Mouse (Mus musculus) hindbrain, postnatal 0 days (tissue): Measurements from ENCODE around the gene Arhgef10l. TPM values are rescaled to one million over a fixed set of nuclear protein-coding genes. Genes with fewer than 3 reads are reported as not detected.

Source experiments
- ATAC-seq: fragments of 200-750 bp; cut with Nextera tagmentation; 2 replicates; pipeline ENCODE4 v1.8.0; 2017; ENCODE audit warnings: mild to moderate bottlenecking, moderate TSS enrichment, moderate library complexity
- DNase-seq: peaks from one replicate; pipeline ENCODE4 v3.0.0-alpha.2; 2015; ENCODE audit warnings: low spot score
- H3K27ac ChIP-seq: fragments of 300-500 bp; sonication (generic); 2 replicates; pipeline ENCODE4 v1.5.1; 2014; ENCODE audit warnings: mild to moderate bottlenecking
- H3K27me3 ChIP-seq: fragments of 300-500 bp; sonication (generic); 2 replicates; pipeline ENCODE4 v1.6.1; 2014; ENCODE audit warnings: low read length, mixed read lengths; ENCODE audit not compliant: insufficient read depth
- H3K36me3 ChIP-seq: fragments of 300-500 bp; sonication (generic); 2 replicates; pipeline ENCODE4 v1.6.1; 2014; ENCODE audit warnings: low read length, mixed read lengths; ENCODE audit not compliant: insufficient read depth
- H3K4me1 ChIP-seq: fragments of 300-500 bp; sonication (generic); 2 replicates; pipeline ENCODE4 v1.6.1; 2014; ENCODE audit warnings: antibody characterized with exemption, low read length, mixed read lengths; ENCODE audit not compliant: insufficient read depth
- H3K4me2 ChIP-seq: fragments of 300-500 bp; sonication (generic); 2 replicates; pipeline ENCODE4 v1.6.1; 2014; ENCODE audit warnings: low read depth, mild to moderate bottlenecking, low read length, moderate library complexity, mixed read lengths
- H3K4me3 ChIP-seq: fragments of 300-500 bp; sonication (generic); 2 replicates; pipeline ENCODE4 v1.5.1; 2014; ENCODE audit warnings: low read length
- H3K9ac ChIP-seq: fragments of 300-500 bp; sonication (generic); replicated peaks from 2 replicates; pipeline ENCODE4 v1.6.1; 2014; ENCODE audit warnings: mild to moderate bottlenecking, low read length, moderate library complexity, mixed read lengths
- H3K9me3 ChIP-seq: fragments of 300-500 bp; sonication (generic); 2 replicates; pipeline ENCODE4 v1.6.1; 2016; ENCODE audit warnings: low read length, mixed read lengths
- CTCF ChIP-seq: IDR thresholded peaks from 2 replicates; pipeline ENCODE4 v1.5.1; 2016; ENCODE audit warnings: antibody characterized with exemption, control low read depth, low read depth
- WGBS: fragments of 180-500 bp; shearing (Covaris S2); extraction: QIAGEN DNeasy Blood & Tissue Kit; methylation state at CpG from one replicate; pipeline ENCODE4 v1.1.7; 2014; 5-methylcytosine and 5-hydroxymethylcytosine counted together
- polyA plus RNA-seq: library from polyadenylated mRNA; unstranded; fragments of >200 nt; fragmentation: Nextera tagmentation; extraction: Ambion mirVana; gene quantifications from 2 replicates; pipeline ENCODE4 v1.2.1, GENCODE M21; 2015
- total RNA-seq: library from RNA; depleted of rRNA; stranded (reverse); fragments of >200 nt; gene quantifications from 2 replicates; pipeline ENCODE4 v1.2.3, GENCODE M21; 2014

Arhgef10l gene
- total and polyA plus RNA-seq, 2 experiments from 2014 or later: 22.5 to 79.2 TPM

DNA sequence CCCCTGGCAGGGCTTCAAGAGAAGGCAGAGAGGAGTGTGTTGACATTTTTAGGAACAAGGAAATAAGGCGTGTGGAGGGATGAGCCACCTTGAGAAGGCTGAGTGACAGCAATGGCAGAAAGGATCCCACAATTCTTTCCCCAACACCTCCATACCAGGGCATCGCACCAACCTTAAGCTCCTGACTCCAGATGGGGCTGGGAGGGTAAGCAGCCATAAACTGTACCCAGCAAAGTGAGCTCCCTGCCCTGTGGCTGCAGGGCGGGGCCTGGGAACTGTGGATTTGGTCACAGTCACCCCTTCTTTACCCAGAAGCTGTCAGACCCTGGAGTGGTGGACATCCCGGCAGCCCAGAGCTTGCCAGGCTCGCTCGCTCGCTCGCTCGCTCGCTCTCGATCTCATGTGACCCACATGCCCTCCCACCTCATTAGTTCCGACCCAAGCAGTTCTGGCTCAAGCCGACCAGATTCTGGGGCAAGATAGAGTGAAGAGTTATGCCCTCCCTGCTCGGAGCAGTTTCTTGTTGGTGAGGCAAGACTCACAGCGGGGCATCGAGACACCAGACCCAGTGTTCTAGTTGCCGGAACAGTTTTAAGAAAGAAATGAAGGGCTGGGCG is 4.3 kb downstream of the Arhgef10l start:
- Histone ChIP-seq H3K4me2 (no peak overlapping the region), H3K4me1 (0 out of 2 replicates have a peak, but pooled peaks cover 6% of the 10 kb centered on the region), H3K4me3 (no peak overlapping the region), H3K27me3 (no peaks in the 10 kb centered on the region), H3K9ac (no peak overlapping the region), H3K27ac (no peak overlapping the region), H3K9me3 (no peaks in the 10 kb centered on the region), H3K36me3 (no peaks in the 10 kb centered on the region)
- 71% methylated on average over 18 of the region's 18 CpGs for WGBS
- ATAC-seq: no peak
- no peak for TF ChIP-seq CTCF
- DNase-seq: no peak

DNA sequence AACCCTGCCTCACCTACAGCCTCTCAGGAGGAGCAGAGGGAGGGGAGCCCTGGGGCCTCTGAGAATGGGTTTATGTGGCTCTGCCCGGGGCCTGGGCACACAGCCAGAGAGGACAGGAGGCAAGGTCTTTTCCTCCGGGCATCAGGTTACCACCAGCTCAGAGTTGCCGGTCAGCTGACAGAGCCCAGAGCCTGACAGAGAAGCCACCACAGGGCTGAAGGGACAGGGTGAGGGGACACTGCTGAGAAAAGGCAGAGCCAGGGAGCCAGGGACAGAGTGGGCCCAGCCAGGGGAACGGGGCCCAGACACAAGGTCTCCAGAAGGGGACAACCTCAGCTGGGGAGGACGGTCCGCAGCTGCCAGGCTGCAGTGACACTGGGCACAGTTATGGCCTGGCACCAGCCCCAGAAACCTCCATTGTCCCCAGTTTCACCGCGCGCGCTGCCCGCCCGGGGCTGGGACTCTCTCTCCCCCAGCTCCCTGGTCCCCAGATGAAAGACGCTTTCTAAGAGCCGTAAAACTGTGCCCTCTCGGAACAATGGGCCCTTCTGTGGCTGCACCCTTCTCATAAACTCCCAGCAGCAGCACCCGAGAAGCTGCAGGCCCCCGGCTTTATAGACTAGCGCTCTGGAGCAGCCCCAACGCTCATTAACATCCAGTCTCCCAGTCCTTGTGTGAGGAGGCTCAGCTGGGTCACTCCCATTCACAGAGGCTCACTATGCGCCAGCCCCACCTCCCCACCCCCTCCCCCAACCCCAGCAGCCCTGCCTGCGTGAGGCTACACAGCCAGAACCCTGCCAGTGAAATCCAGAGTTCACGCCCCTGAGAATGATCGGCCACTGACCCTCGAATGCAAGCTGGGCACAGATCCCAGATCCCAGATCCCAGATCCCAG is 7.9 kb downstream of the Arhgef10l start:
- Histone ChIP-seq H3K27me3 (no peaks in the 10 kb centered on the region), H3K9me3 (no peaks in the 10 kb centered on the region), H3K4me1 (0 out of 2 replicates have a peak, but pooled peaks cover 6% of the 10 kb centered on the region), H3K4me2 (peak overlapping the region; percentile 1; the same call in 1 of the 2 replicates), H3K36me3 (no peaks in the 10 kb centered on the region), H3K27ac (peak overlapping the region; percentile 75), H3K9ac (no peak overlapping the region), H3K4me3 (no peak overlapping the region)
- WGBS: 10% methylated on average over 24 of the region's 24 CpGs
- no peak for TF ChIP-seq CTCF
- ATAC-seq: peak; percentile 95
- DNase-seq: peak; percentile 90

DNA sequence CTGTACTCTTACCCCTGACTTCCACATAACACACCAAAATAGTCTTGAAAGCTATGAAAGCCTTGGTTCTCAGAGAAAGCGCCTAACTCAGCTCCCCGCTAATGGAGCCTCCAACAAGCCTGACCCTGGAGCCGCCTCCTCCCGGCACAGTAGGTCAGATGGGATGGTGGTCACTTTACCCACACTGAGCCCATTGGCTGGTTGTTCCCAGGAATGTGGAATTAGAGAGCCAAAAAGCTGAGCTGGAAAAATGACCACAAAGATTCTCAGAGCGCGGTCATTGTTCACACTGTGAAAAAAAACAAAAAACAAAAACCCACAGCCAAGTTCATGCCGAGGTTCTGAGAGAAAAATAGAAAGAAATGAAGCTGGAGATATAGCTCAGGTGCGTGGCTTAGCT is 9.3 kb downstream of the Arhgef10l start:
- Histone ChIP-seq H3K4me2 (no peak overlapping the region), H3K4me1 (0 out of 2 replicates have a peak, but pooled peaks cover 6% of the 10 kb centered on the region), H3K4me3 (no peak overlapping the region), H3K9me3 (no peaks in the 10 kb centered on the region), H3K27me3 (no peaks in the 10 kb centered on the region), H3K27ac (no peak overlapping the region), H3K36me3 (no peaks in the 10 kb centered on the region), H3K9ac (no peak overlapping the region)
- no peak for TF ChIP-seq CTCF
- DNase-seq: no peak
- 58% methylated on average over 8 of the region's 8 CpGs for WGBS
- ATAC-seq: no peak

DNA sequence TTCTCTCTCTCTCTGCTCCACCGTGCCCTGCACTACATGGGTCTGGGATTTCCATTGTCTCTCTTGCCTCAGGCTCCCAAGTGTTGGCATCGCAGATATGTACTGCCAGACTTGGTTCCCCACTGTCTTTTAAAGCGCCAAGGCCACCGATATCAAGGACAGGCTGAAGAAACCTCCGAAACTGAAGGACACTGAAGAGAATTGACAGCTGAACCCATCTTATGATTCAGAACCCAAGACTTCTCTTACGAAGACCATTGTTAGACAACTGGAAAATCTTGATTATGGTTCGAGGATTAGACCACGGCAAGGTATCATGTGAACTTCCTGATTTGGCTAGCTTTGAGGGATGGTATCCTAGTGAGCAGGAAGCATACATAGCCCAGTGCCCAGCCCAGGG is 11.0 kb downstream of the Arhgef10l start:
- DNase-seq (no peak), ATAC-seq (no peak)
- H3K4me2 ChIP-seq: no peak overlapping the region
- no peak overlapping the region for H3K9ac ChIP-seq
- TF ChIP-seq CTCF: no peak
- no peaks in the 10 kb centered on the region for H3K27me3 ChIP-seq
- no peaks in the 10 kb centered on the region for H3K36me3 ChIP-seq
- no peaks in the 10 kb centered on the region for H3K9me3 ChIP-seq
- H3K4me3 ChIP-seq: no peak overlapping the region
- 56% methylated on average over 8 of the region's 8 CpGs for WGBS
- no peak overlapping the region for H3K27ac ChIP-seq
- H3K4me1 ChIP-seq: 0 out of 2 replicates have a peak, but pooled peaks cover 6% of the 10 kb centered on the region

DNA sequence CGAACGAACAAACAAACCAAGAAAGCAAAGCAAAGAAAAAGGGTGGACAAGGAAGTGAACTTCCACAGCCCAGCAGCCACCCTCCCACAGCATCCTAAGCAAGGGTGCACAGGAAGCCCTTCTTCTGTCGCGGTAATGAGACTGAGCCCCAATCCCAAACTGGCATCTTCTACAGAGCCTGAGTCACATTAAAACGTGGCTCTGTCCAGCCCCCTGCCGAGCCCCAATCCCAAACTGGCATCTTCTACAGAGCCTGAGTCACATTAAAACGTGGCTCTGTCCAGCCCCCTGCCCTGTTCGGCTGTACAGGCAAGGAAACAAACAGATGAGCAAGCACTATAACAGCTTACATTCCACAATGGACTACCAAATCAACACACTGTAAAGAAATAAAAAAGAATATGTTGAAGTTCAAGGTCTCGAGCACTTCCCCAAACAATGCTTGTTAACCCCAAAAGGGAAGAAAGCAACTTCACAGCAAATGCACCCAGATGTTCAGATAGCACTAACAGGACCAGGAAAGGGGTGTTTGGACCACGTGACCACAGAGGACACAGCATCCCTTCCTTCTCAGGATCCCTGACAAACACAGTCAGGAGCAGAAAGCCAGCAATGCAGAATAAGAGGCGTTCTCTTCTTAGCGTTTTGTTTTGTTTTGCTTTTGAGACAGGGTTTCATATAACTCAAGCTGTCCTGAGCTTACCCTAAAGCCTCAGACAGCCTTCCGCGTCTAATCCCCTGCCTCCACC is 11.8 kb downstream of the Arhgef10l start:
- Histone ChIP-seq H3K27me3 (no peaks in the 10 kb centered on the region), H3K4me1 (peaks cover 14% of the 10 kb centered on the region; the same call in 1 of the 2 replicates), H3K27ac (no peak overlapping the region), H3K36me3 (no peaks in the 10 kb centered on the region), H3K4me2 (no peak overlapping the region), H3K4me3 (no peak overlapping the region), H3K9ac (no peak overlapping the region), H3K9me3 (no peaks in the 10 kb centered on the region)
- WGBS: 54% methylated on average over 14 of the region's 14 CpGs
- TF ChIP-seq CTCF: no peak
- DNase-seq: no peak
- ATAC-seq: no peak

DNA sequence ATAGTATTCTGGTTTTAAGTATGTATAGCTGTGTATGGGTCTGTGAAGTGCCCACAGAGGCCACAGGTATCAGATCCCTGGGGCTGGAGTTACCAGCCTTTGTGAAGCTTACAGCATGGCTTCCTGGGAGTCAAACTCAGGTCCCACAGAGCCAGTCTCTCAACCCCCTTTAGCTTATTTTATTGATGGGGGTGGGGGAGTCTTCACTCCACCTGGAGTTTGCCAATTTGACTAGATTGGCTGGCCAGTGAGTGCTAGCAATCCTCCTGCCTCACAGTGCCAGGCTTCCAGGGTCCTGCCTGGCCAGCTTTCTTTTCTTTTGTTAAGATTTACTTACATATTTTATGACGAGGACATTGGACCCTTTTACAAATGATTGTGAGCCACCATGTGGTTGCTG is 16.1 kb downstream of the Arhgef10l start:
- H3K4me1 ChIP-seq: peaks cover 28% of the 10 kb centered on the region
- peak overlapping the region; percentile 62; the same call in 1 of the 2 replicates for H3K4me2 ChIP-seq
- TF ChIP-seq CTCF: no peak
- no peak overlapping the region for H3K9ac ChIP-seq
- H3K36me3 ChIP-seq: no peaks in the 10 kb centered on the region
- H3K4me3 ChIP-seq: no peak overlapping the region
- no peaks in the 10 kb centered on the region for H3K9me3 ChIP-seq
- 0 out of 2 replicates have a peak overlapping the region, but pooled peaks have one; percentile 96 for H3K27ac ChIP-seq
- ATAC-seq: no peak
- WGBS: 41% methylated on average over 1 of the region's 1 CpGs
- DNase-seq: no peak
- no peaks in the 10 kb centered on the region for H3K27me3 ChIP-seq
